Mouse (Mus musculus): ENCODE results near the gene Myom1. TPM values are rescaled to one million over a fixed set of nuclear protein-coding genes. Genes with fewer than 3 reads are reported as not detected.

Gene Myom1
- polyA plus RNA-seq, 1 experiment: 2.1 TPM

DNA sequence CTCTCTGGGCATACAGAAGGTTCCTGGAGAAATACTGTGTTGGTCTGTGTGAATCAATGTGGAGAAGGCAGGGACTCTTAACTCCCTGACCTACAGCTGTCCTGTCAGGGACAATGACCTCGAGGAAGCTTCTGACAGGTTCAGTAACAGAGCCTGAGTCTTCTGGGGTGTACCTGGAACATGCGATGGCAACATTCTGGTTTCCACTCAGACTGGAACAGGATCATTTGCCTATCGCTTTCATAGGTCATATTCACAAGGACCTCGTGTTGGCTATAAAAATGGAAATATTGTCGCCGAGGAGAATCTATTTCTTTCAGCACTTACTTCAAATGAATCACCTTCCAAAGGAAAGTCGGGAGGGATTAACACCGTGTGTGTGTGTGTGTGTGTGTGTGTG lies 23.5 kb downstream of the Myom1 start:
- no peaks in the 10 kb centered on the region for H3K4me1 ChIP-seq (ENCODE audit: control insufficient read depth, insufficient read depth, low read length)
- TF ChIP-seq POLR2A (IDR thresholded peaks at IDR 0.05; ENCODE audit: control insufficient read depth, low read depth, low read length) (no peak), CTCF (IDR thresholded peaks at IDR 0.05; ENCODE audit: control insufficient read depth, insufficient read depth, insufficient replicate concordance, low read depth, low read length) (no peak)
- no peaks in the 10 kb centered on the region for H3K36me3 ChIP-seq (ENCODE audit: control insufficient read depth, insufficient read depth, low read length)
- H3K27ac ChIP-seq (ENCODE audit: control insufficient read depth, insufficient read depth, low read depth, low read length): no peak overlapping the region
- H3K4me3 ChIP-seq (ENCODE audit: control insufficient read depth, low read depth, low read length): no peak overlapping the region
- H3K27me3 ChIP-seq (ENCODE audit: control insufficient read depth, insufficient read depth, low read length): no peaks in the 10 kb centered on the region

GRCm38 (mm10) chr17:71027186-71027585 lies 24.8 kb downstream of the Myom1 start:
- Histone ChIP-seq H3K36me3 (ENCODE audit: control insufficient read depth, insufficient read depth, low read length) (no peaks in the 10 kb centered on the region), H3K4me3 (ENCODE audit: control insufficient read depth, low read depth, low read length) (no peak overlapping the region), H3K4me1 (ENCODE audit: control insufficient read depth, insufficient read depth, low read length) (no peaks in the 10 kb centered on the region), H3K27me3 (ENCODE audit: control insufficient read depth, insufficient read depth, low read length) (no peaks in the 10 kb centered on the region), H3K27ac (ENCODE audit: control insufficient read depth, insufficient read depth, low read depth, low read length) (no peak overlapping the region)
- TF ChIP-seq CTCF (IDR thresholded peaks at IDR 0.05; ENCODE audit: control insufficient read depth, insufficient read depth, insufficient replicate concordance, low read depth, low read length) (no peak), POLR2A (IDR thresholded peaks at IDR 0.05; ENCODE audit: control insufficient read depth, low read depth, low read length) (no peak)

DNA sequence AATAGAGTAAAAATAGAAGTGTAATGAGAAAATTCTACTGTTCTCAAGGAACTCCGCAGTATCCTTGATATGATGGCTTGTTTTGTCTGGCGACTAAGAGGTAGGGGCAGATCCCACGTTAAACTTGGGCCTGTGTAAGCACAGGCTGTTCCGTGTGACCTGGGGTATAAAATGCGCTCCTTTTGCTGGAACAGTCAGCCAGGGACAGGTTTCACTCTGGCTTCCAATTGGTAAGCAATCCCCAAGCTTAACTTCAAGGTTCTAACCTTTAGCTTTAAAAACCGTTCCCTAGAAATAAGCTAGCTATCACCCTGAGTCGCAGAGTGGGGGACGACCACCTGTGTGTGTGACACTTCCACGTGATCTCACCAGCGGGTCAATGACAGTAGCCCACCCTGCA lies 30.3 kb downstream of the Myom1 start:
- Histone ChIP-seq H3K4me3 (ENCODE audit: control insufficient read depth, low read depth, low read length) (no peak overlapping the region), H3K36me3 (ENCODE audit: control insufficient read depth, insufficient read depth, low read length) (no peaks in the 10 kb centered on the region), H3K27ac (ENCODE audit: control insufficient read depth, insufficient read depth, low read depth, low read length) (no peak overlapping the region), H3K27me3 (ENCODE audit: control insufficient read depth, insufficient read depth, low read length) (no peaks in the 10 kb centered on the region), H3K4me1 (ENCODE audit: control insufficient read depth, insufficient read depth, low read length) (no peaks in the 10 kb centered on the region)
- TF ChIP-seq CTCF (IDR thresholded peaks at IDR 0.05; ENCODE audit: control insufficient read depth, insufficient read depth, insufficient replicate concordance, low read depth, low read length) (no peak), POLR2A (IDR thresholded peaks at IDR 0.05; ENCODE audit: control insufficient read depth, low read depth, low read length) (no peak)

GRCm38 (mm10) chr17:71034472-71034871 lies 32.0 kb downstream of the Myom1 start:
- no peak overlapping the region for H3K27ac ChIP-seq (ENCODE audit: control insufficient read depth, insufficient read depth, low read depth, low read length)
- H3K4me1 ChIP-seq (ENCODE audit: control insufficient read depth, insufficient read depth, low read length): no peaks in the 10 kb centered on the region
- H3K4me3 ChIP-seq (ENCODE audit: control insufficient read depth, low read depth, low read length): no peak overlapping the region
- H3K36me3 ChIP-seq (ENCODE audit: control insufficient read depth, insufficient read depth, low read length): no peaks in the 10 kb centered on the region
- no peaks in the 10 kb centered on the region for H3K27me3 ChIP-seq (ENCODE audit: control insufficient read depth, insufficient read depth, low read length)
- TF ChIP-seq POLR2A (IDR thresholded peaks at IDR 0.05; ENCODE audit: control insufficient read depth, low read depth, low read length): no peak
- no peak for TF ChIP-seq CTCF (IDR thresholded peaks at IDR 0.05; ENCODE audit: control insufficient read depth, insufficient read depth, insufficient replicate concordance, low read depth, low read length)

GRCm38 (mm10) chr17:71037188-71037587 lies 34.8 kb downstream of the Myom1 start:
- Histone ChIP-seq H3K4me3 (ENCODE audit: control insufficient read depth, low read depth, low read length) (no peak overlapping the region), H3K27me3 (ENCODE audit: control insufficient read depth, insufficient read depth, low read length) (no peaks in the 10 kb centered on the region), H3K4me1 (ENCODE audit: control insufficient read depth, insufficient read depth, low read length) (no peaks in the 10 kb centered on the region), H3K27ac (ENCODE audit: control insufficient read depth, insufficient read depth, low read depth, low read length) (no peak overlapping the region), H3K36me3 (ENCODE audit: control insufficient read depth, insufficient read depth, low read length) (no peaks in the 10 kb centered on the region)
- TF ChIP-seq CTCF (IDR thresholded peaks at IDR 0.05; ENCODE audit: control insufficient read depth, insufficient read depth, insufficient replicate concordance, low read depth, low read length) (no peak), POLR2A (IDR thresholded peaks at IDR 0.05; ENCODE audit: control insufficient read depth, low read depth, low read length) (no peak)

GRCm38 (mm10) chr17:71038812-71039211 lies 36.4 kb downstream of the Myom1 start:
- no peak overlapping the region for H3K4me3 ChIP-seq (ENCODE audit: control insufficient read depth, low read depth, low read length)
- H3K27ac ChIP-seq (ENCODE audit: control insufficient read depth, insufficient read depth, low read depth, low read length): no peak overlapping the region
- TF ChIP-seq CTCF (IDR thresholded peaks at IDR 0.05; ENCODE audit: control insufficient read depth, insufficient read depth, insufficient replicate concordance, low read depth, low read length): no peak
- TF ChIP-seq POLR2A (IDR thresholded peaks at IDR 0.05; ENCODE audit: control insufficient read depth, low read depth, low read length): no peak
- H3K4me1 ChIP-seq (ENCODE audit: control insufficient read depth, insufficient read depth, low read length): no peaks in the 10 kb centered on the region
- H3K36me3 ChIP-seq (ENCODE audit: control insufficient read depth, insufficient read depth, low read length): no peaks in the 10 kb centered on the region
- no peaks in the 10 kb centered on the region for H3K27me3 ChIP-seq (ENCODE audit: control insufficient read depth, insufficient read depth, low read length)

DNA sequence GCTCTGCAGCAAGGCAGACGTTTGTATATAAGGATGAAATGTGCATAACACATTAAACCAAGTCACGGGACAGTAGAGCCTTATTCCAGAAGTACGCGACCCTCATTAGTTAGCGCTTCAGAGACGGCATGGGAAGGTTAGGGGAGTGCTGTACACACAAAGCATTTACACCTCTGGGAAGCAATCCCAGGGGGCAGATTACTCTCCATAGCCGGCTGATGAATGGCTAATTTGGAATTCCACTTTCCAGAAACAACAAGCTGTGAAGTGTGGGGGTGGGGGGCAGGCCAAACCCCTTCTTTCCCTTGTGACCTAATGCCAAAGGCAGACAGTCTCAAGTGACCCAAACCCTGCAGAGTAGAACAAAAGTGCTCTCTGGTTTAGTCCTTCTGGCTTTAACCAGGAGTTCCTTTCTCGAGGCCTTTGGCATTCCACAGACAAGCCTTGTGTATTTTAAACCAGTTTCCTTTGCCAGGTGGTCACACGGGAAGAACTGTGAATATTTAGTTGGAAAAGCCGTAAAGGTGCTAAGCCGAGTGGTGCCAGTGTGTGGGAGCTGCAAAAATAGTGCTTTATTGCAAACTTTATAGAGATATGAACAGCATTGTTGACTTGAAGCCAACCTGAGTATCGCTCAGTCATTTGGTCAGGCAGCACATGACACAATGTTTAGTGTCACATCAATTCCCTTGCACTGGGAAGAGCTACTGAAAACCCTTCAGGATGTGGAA lies 37.6 kb downstream of the Myom1 start:
- H3K36me3 ChIP-seq (ENCODE audit: control insufficient read depth, insufficient read depth, low read length): no peaks in the 10 kb centered on the region
- no peaks in the 10 kb centered on the region for H3K4me1 ChIP-seq (ENCODE audit: control insufficient read depth, insufficient read depth, low read length)
- TF ChIP-seq CTCF (IDR thresholded peaks at IDR 0.05; ENCODE audit: control insufficient read depth, insufficient read depth, insufficient replicate concordance, low read depth, low read length): no peak
- TF ChIP-seq POLR2A (IDR thresholded peaks at IDR 0.05; ENCODE audit: control insufficient read depth, low read depth, low read length): no peak
- H3K27ac ChIP-seq (ENCODE audit: control insufficient read depth, insufficient read depth, low read depth, low read length): no peak overlapping the region
- no peak overlapping the region for H3K4me3 ChIP-seq (ENCODE audit: control insufficient read depth, low read depth, low read length)
- H3K27me3 ChIP-seq (ENCODE audit: control insufficient read depth, insufficient read depth, low read length): no peaks in the 10 kb centered on the region
